Mouse (Mus musculus) CH12.LX (cell line): ENCODE measurements around the gene Sirt6. TPM values are rescaled to one million over a fixed set of nuclear protein-coding genes. Genes with fewer than 3 reads are reported as not detected.

Source experiments
- DNase-seq: peaks from one replicate; pipeline ENCODE4 v3.0.0-alpha.2; 2013; ENCODE audit errors: extremely low read depth
- H3K27ac ChIP-seq: 2 replicates; pipeline ENCODE4 v1.5.1; 2012; ENCODE audit warnings: low read depth, mild to moderate bottlenecking, control low read depth, moderate library complexity; ENCODE audit not compliant: insufficient read depth
- H3K27me3 ChIP-seq: replicated peaks from 2 replicates; pipeline ENCODE3; 2012; ENCODE audit warnings: inconsistent platforms
- H3K36me3 ChIP-seq, 2 experiments: replicated peaks in 1 of 2; 2 replicates each; pipeline versions ENCODE3 to v1.6.1; 2012; ENCODE audit warnings: inconsistent platforms in 1 of 2, low read length in 1 of 2, mild to moderate bottlenecking in 1 of 2, mixed read lengths in 1 of 2, moderate library complexity in 1 of 2; ENCODE audit not compliant: control insufficient read depth in 1 of 2, insufficient read depth in 1 of 2
- H3K4me1 ChIP-seq, 2 experiments: 2 replicates each; pipeline ENCODE4 v1.6.1; 2012; ENCODE audit warnings: inconsistent platforms in 1 of 2, moderate library complexity in 1 of 2; ENCODE audit not compliant: insufficient read depth in 2 of 2, control insufficient read depth in 1 of 2
- H3K4me2 ChIP-seq: 2 replicates; pipeline ENCODE4 v1.6.1; 2012; ENCODE audit warnings: low read depth, mild to moderate bottlenecking, control low read depth; ENCODE audit not compliant: poor library complexity, insufficient read depth, severe bottlenecking
- H3K4me3 ChIP-seq, 3 experiments: fragments of 150-350 bp in 1 of 3; sonication (generic) in 1 of 3; replicated peaks in 1 of 3; 2 replicates each; pipeline versions ENCODE3 to v1.5.1; 2011 to 2012; ENCODE audit warnings: low read depth in 2 of 3, low read length in 2 of 3, mild to moderate bottlenecking in 2 of 3, moderate library complexity in 2 of 3, control low read depth in 1 of 3, improper control_type of control experiment in 1 of 3, inconsistent platforms in 1 of 3, mixed read lengths in 1 of 3; ENCODE audit not compliant: poor library complexity in 1 of 3
- H3K79me2 ChIP-seq: replicated peaks from 2 replicates; pipeline ENCODE4 v1.6.1; 2012; ENCODE audit warnings: mild to moderate bottlenecking, moderate library complexity; ENCODE audit not compliant: control insufficient read depth, poor library complexity, insufficient read depth, severe bottlenecking; ENCODE audit errors: extremely low read depth
- H3K9ac ChIP-seq: 2 replicates; pipeline ENCODE4 v1.6.1; 2012; ENCODE audit warnings: low read depth, mild to moderate bottlenecking, control low read depth, moderate library complexity; ENCODE audit not compliant: insufficient read depth
- H3K9me3 ChIP-seq: replicated peaks from 2 replicates; pipeline ENCODE3; 2012; ENCODE audit warnings: low read length, inconsistent platforms, mixed read lengths
- E2F4 ChIP-seq: IDR thresholded peaks from 2 replicates; pipeline ENCODE4 v1.6.1; 2011; ENCODE audit warnings: low read depth, low read length, improper control_type of control experiment; ENCODE audit not compliant: insufficient replicate concordance
- ELF1 ChIP-seq: IDR thresholded peaks from 2 replicates; pipeline ENCODE4 v1.6.1; 2014; ENCODE audit warnings: low read depth, mild to moderate bottlenecking, inconsistent platforms, low read length, improper control_type of control experiment
- EP300 ChIP-seq: IDR thresholded peaks from 2 replicates; pipeline ENCODE4 v1.6.1; 2011; ENCODE audit warnings: low read length, improper control_type of control experiment
- GABPA ChIP-seq: IDR thresholded peaks from 2 replicates; pipeline ENCODE4 v1.6.1; 2012; ENCODE audit warnings: low read depth, low read length, improper control_type of control experiment, inconsistent platforms; ENCODE audit not compliant: insufficient replicate concordance
- IRF4 ChIP-seq: IDR thresholded peaks from 2 replicates; pipeline ENCODE4 v1.6.1; 2014; ENCODE audit warnings: low read depth, mild to moderate bottlenecking, inconsistent platforms, low read length, improper control_type of control experiment
- JUND ChIP-seq: conservative IDR thresholded peaks from 2 replicates; pipeline ENCODE4 v1.6.1; 2011; ENCODE audit warnings: low read depth, low read length, improper control_type of control experiment
- KAT2A ChIP-seq: IDR thresholded peaks from 2 replicates; pipeline ENCODE4 v1.6.1; 2012; ENCODE audit warnings: low read length, improper control_type of control experiment, inconsistent platforms; ENCODE audit not compliant: insufficient replicate concordance
- MAFK ChIP-seq: IDR thresholded peaks from 2 replicates; pipeline ENCODE4 v1.6.1; 2011; ENCODE audit warnings: low read length, improper control_type of control experiment; ENCODE audit not compliant: insufficient replicate concordance
- MAZ ChIP-seq: IDR thresholded peaks from 2 replicates; pipeline ENCODE4 v1.6.1; 2012; ENCODE audit warnings: low read depth, mild to moderate bottlenecking, inconsistent platforms, low read length, improper control_type of control experiment, moderate library complexity
- MXI1 ChIP-seq: IDR thresholded peaks from 2 replicates; pipeline ENCODE4 v1.6.1; 2011; ENCODE audit warnings: mild to moderate bottlenecking, low read depth, low read length, improper control_type of control experiment
- MYC ChIP-seq: IDR thresholded peaks from 2 replicates; pipeline ENCODE4 v1.6.1; 2011; ENCODE audit warnings: low read depth, mild to moderate bottlenecking, improper control_type of control experiment, low read length
- NELFE ChIP-seq: IDR thresholded peaks from 2 replicates; pipeline ENCODE4 v1.6.1; 2011; ENCODE audit warnings: low read depth, low read length, improper control_type of control experiment
- NRF1 ChIP-seq: IDR thresholded peaks from 2 replicates; pipeline ENCODE4 v1.6.1; 2014; ENCODE audit warnings: low read depth, mild to moderate bottlenecking, inconsistent platforms, low read length, improper control_type of control experiment, moderate library complexity
- POLR2A ChIP-seq: IDR thresholded peaks from 2 replicates; pipeline ENCODE4 v1.6.1; 2011; ENCODE audit warnings: low read depth, mild to moderate bottlenecking, improper control_type of control experiment, low read length
- POLR2AphosphoS2 ChIP-seq: IDR thresholded peaks from 2 replicates; pipeline ENCODE4 v1.6.1; 2011; ENCODE audit warnings: low read depth, low read length, improper control_type of control experiment
- RAD21 ChIP-seq: IDR thresholded peaks from 2 replicates; pipeline ENCODE4 v1.6.1; 2011; ENCODE audit warnings: low read depth, mild to moderate bottlenecking, low read length, improper control_type of control experiment, moderate library complexity
- SIN3A ChIP-seq: IDR thresholded peaks from 2 replicates; pipeline ENCODE4 v1.6.1; 2012; ENCODE audit warnings: low read length, improper control_type of control experiment, inconsistent platforms
- SMC3 ChIP-seq: IDR thresholded peaks from 2 replicates; pipeline ENCODE4 v1.6.1; 2011; ENCODE audit warnings: low read depth, low read length, improper control_type of control experiment
- TCF12 ChIP-seq: IDR thresholded peaks from 2 replicates; pipeline ENCODE4 v1.6.1; 2014; ENCODE audit warnings: low read depth, mild to moderate bottlenecking, inconsistent platforms, low read length, improper control_type of control experiment
- ZC3H11A ChIP-seq: IDR thresholded peaks from 2 replicates; pipeline ENCODE4 v1.6.1; 2012; ENCODE audit warnings: low read depth, mild to moderate bottlenecking, inconsistent platforms, low read length, improper control_type of control experiment
- ZMIZ1 ChIP-seq: IDR thresholded peaks from 2 replicates; pipeline ENCODE4 v1.6.1; 2012; ENCODE audit warnings: low read depth, mild to moderate bottlenecking, inconsistent platforms, low read length, improper control_type of control experiment
- dilution Hi-C: fragments of 300-500 bp; cut with MboI; formaldehyde crosslinking; loops from 2 replicates; pipeline ENCODE4 v1.14.3; 2020; ENCODE audit warnings: low sequenced_read_pairs; ENCODE audit not compliant: extremely low pct_unique_long_range_greater_than_20kb, extremely low pct_ligation_motif_present
- in situ Hi-C: fragments of 300-500 bp; cut with MboI; formaldehyde crosslinking; loops from 3 replicates; pipeline ENCODE4 v1.14.3; 2019; ENCODE audit warnings: low sequenced_read_pairs, low pct_ligation_motif_present, low pct_unique_long_range_greater_than_20kb, mixed read lengths
- polyA plus RNA-seq: library from polyadenylated mRNA; unstranded; fragments of >175 nt; gene quantifications from 2 replicates; pipeline ENCODE4 v1.2.1, GENCODE M21; 2012; ENCODE audit warnings: low read depth; ENCODE audit not compliant: insufficient read length
- total RNA-seq, 2 experiments: library from RNA; depleted of rRNA; stranded (reverse); fragments of 300-350 nt in 1 of 2; fragments of >200 nt in 1 of 2; gene quantifications; 2 replicates each; pipeline ENCODE4 v1.2.3; 2012 to 2014

Sirt6 gene
- total and polyA plus RNA-seq, 3 experiments: 16.9 to 36.4 (median 17.8) TPM

GRCm38 (mm10) chr10:81620786-81621185 is 6.8 kb downstream of the Sirt6 start:
- no peak for TF ChIP-seq POLR2A
- no peak for TF ChIP-seq NELFE
- no peak for TF ChIP-seq NRF1
- TF ChIP-seq E2F4: no peak
- TF ChIP-seq ZMIZ1: no peak
- TF ChIP-seq RAD21: no peak
- no peak for TF ChIP-seq KAT2A
- TF ChIP-seq MXI1: no peak
- TF ChIP-seq SIN3A: no peak
- no peak for TF ChIP-seq POLR2AphosphoS2
- no peak for TF ChIP-seq TCF12
- peaks cover 19 to 56% of the 10 kb centered on the region in 2 experiments for H3K36me3 ChIP-seq

GRCm38 (mm10) chr10:81619976-81620375 is 7.6 kb downstream of the Sirt6 start:
- H3K36me3 ChIP-seq: peaks cover 19 to 49% of the 10 kb centered on the region in 2 experiments
- TF ChIP-seq RAD21: no peak
- no peak for TF ChIP-seq MYC
- no peak for TF ChIP-seq MAFK
- no peak for TF ChIP-seq JUND
- TF ChIP-seq ELF1: no peak
- TF ChIP-seq GABPA: no peak
- no peak for TF ChIP-seq NRF1
- TF ChIP-seq SMC3: no peak
- no peak for TF ChIP-seq ZC3H11A
- TF ChIP-seq EP300: no peak
- TF ChIP-seq MAZ: no peak
- no peak for TF ChIP-seq IRF4
- no peak for TF ChIP-seq POLR2A
- TF ChIP-seq, all 38 proteins: peak for 0
- Histone ChIP-seq H3K27ac (no peak overlapping the region), H3K9ac (no peak overlapping the region), H3K27me3 (peaks cover 3% of the 10 kb centered on the region), H3K4me2 (no peak overlapping the region), H3K4me3 (no peak overlapping the region), H3K9me3 (no peaks in the 10 kb centered on the region), H3K79me2 (no peaks in the 10 kb centered on the region), H3K4me1 (peaks cover 0 to 19% of the 10 kb centered on the region in 2 experiments; a peak in 3 of 4 replicates)
- no peak for DNase-seq
- in situ Hi-C loops (no loop called here), dilution Hi-C loops (no loop called here)

More at GRCm38 (mm10) chr10:81620786-81621185, 6.8 kb downstream of the Sirt6 start:
- dilution Hi-C loops: no loop called here
- DNase-seq: no peak
- H3K9me3 ChIP-seq: no peaks in the 10 kb centered on the region
- in situ Hi-C loops: no loop called here
- no peak overlapping the region for H3K4me2 ChIP-seq
- H3K27me3 ChIP-seq: peaks cover 1% of the 10 kb centered on the region
- H3K79me2 ChIP-seq: no peaks in the 10 kb centered on the region
- H3K4me3 ChIP-seq: no peak overlapping the region
- no peak overlapping the region for H3K27ac ChIP-seq
- H3K9ac ChIP-seq: no peak overlapping the region
- peaks cover 5 to 27% of the 10 kb centered on the region in 2 experiments for H3K4me1 ChIP-seq
